Mouse (Mus musculus) stomach, postnatal 0 days (tissue): ENCODE measurements at regions not wholly inside any gene's neighbourhood (a gene's known extent, or its start where the extent isn't known, plus 50 kb on each side); places are given as distances from the start of the nearest gene placed in this dataset.

ENCODE experiments used
- ATAC-seq: fragments of 200-750 bp; cut with Nextera tagmentation; 2 replicates; pipeline ENCODE4 v1.8.0; 2017; ENCODE audit not compliant: low FRiP score, low TSS enrichment
- DNase-seq: peaks from one replicate; pipeline ENCODE4 v3.0.0-alpha.2; 2016; ENCODE audit warnings: low spot score
- H3K27ac ChIP-seq: fragments of 300-500 bp; sonication (generic); replicated peaks from 2 replicates; pipeline ENCODE4 v1.5.1; 2014; ENCODE audit warnings: mild to moderate bottlenecking, control low read depth
- H3K27me3 ChIP-seq: fragments of 300-500 bp; sonication (generic); 2 replicates; pipeline ENCODE4 v1.6.1; 2014; ENCODE audit warnings: low read length; ENCODE audit not compliant: control insufficient read depth, insufficient read depth
- H3K36me3 ChIP-seq: fragments of 300-500 bp; sonication (generic); 2 replicates; pipeline ENCODE4 v1.6.1; 2014; ENCODE audit warnings: low read length, mixed read lengths; ENCODE audit not compliant: control insufficient read depth, insufficient read depth
- H3K4me1 ChIP-seq: fragments of 300-500 bp; sonication (generic); replicated peaks from 2 replicates; pipeline ENCODE4 v1.6.1; 2014; ENCODE audit warnings: antibody characterized with exemption; ENCODE audit not compliant: control insufficient read depth, insufficient read depth
- H3K4me2 ChIP-seq: fragments of 300-500 bp; sonication (generic); replicated peaks from 2 replicates; pipeline ENCODE4 v1.6.1; 2014; ENCODE audit warnings: low read depth, mild to moderate bottlenecking, control low read depth, moderate library complexity
- H3K4me3 ChIP-seq: fragments of 300-500 bp; sonication (generic); 2 replicates; pipeline ENCODE4 v1.5.1; 2014; ENCODE audit warnings: low read depth, low read length, control low read depth
- H3K9ac ChIP-seq: fragments of 300-500 bp; sonication (generic); 2 replicates; pipeline ENCODE4 v1.6.1; 2014; ENCODE audit warnings: mild to moderate bottlenecking, low read length, control low read depth, mixed read lengths
- H3K9me3 ChIP-seq: fragments of 300-500 bp; sonication (generic); 2 replicates; pipeline ENCODE4 v1.6.1; 2016; ENCODE audit warnings: low read length; ENCODE audit not compliant: control insufficient read depth
- CTCF ChIP-seq: IDR thresholded peaks from 2 replicates; pipeline ENCODE4 v1.5.1; 2016; ENCODE audit warnings: antibody characterized with exemption, low read depth, mild to moderate bottlenecking, moderate library complexity
- EP300 ChIP-seq: optimal IDR thresholded peaks from 2 replicates; pipeline ENCODE3; 2016; ENCODE audit warnings: antibody characterized with exemption
- WGBS: fragments of 180-500 bp; shearing (Covaris S2); extraction: QIAGEN DNeasy Blood & Tissue Kit; methylation state at CpG from one replicate; pipeline ENCODE4 v1.1.7; 2014; 5-methylcytosine and 5-hydroxymethylcytosine counted together

GRCm38 (mm10) chr1:69367531-69367930 is 259.7 kb upstream of the Erbb4 start:
- 35% methylated on average over 1 of the region's 1 CpGs for WGBS
- H3K4me1 ChIP-seq: no peaks in the 10 kb centered on the region
- no peaks in the 10 kb centered on the region for H3K27me3 ChIP-seq
- DNase-seq: peak; percentile 55
- no peaks in the 10 kb centered on the region for H3K36me3 ChIP-seq
- no peaks in the 10 kb centered on the region for H3K9me3 ChIP-seq
- peak; percentile 87 for ATAC-seq
- H3K4me2 ChIP-seq: no peak overlapping the region
- no peak overlapping the region for H3K4me3 ChIP-seq
- TF ChIP-seq EP300 (no peak), CTCF (no peak)
- H3K27ac ChIP-seq: no peak overlapping the region
- H3K9ac ChIP-seq: no peak overlapping the region

- Histone ChIP-seq H3K4me3 (no peak overlapping the region), H3K4me1 (no peaks in the 10 kb centered on the region), H3K27ac (no peak overlapping the region), H3K9me3 (no peaks in the 10 kb centered on the region), H3K27me3 (no peaks in the 10 kb centered on the region), H3K36me3 (no peaks in the 10 kb centered on the region), H3K9ac (no peak overlapping the region), H3K4me2 (no peak overlapping the region)
- TF ChIP-seq CTCF: no peak
- TF ChIP-seq EP300: no peak
- no peak for ATAC-seq
- no peak for DNase-seq
Observed at GRCm38 (mm10) chr1:69364069-69364468, 256.2 kb upstream of the Erbb4 start.

GRCm38 (mm10) chr1:69357548-69357947 is 249.7 kb upstream of the Erbb4 start:
- 84% methylated on average over 7 of the region's 7 CpGs for WGBS

GRCm38 (mm10) chr1:69350417-69350816 is 242.6 kb upstream of the Erbb4 start:
- Histone ChIP-seq H3K9me3 (no peaks in the 10 kb centered on the region), H3K27me3 (no peaks in the 10 kb centered on the region), H3K9ac (no peak overlapping the region), H3K27ac (no peak overlapping the region), H3K36me3 (no peaks in the 10 kb centered on the region), H3K4me2 (no peak overlapping the region), H3K4me3 (no peak overlapping the region), H3K4me1 (no peaks in the 10 kb centered on the region)
- WGBS: 90% methylated on average over 2 of the region's 2 CpGs
- ATAC-seq: no peak
- no peak for DNase-seq
- TF ChIP-seq CTCF: no peak
- TF ChIP-seq EP300: no peak

More at GRCm38 (mm10) chr1:69357548-69357947, 249.7 kb upstream of the Erbb4 start:
- H3K4me3 ChIP-seq: no peak overlapping the region
- H3K4me2 ChIP-seq: no peak overlapping the region
- no peak overlapping the region for H3K9ac ChIP-seq
- H3K27me3 ChIP-seq: no peaks in the 10 kb centered on the region
- TF ChIP-seq EP300: no peak
- no peak for TF ChIP-seq CTCF
- ATAC-seq (no peak), DNase-seq (no peak)
- H3K9me3 ChIP-seq: no peaks in the 10 kb centered on the region
- H3K27ac ChIP-seq: no peak overlapping the region
- H3K4me1 ChIP-seq: no peaks in the 10 kb centered on the region
- no peaks in the 10 kb centered on the region for H3K36me3 ChIP-seq

GRCm38 (mm10) chr1:69349826-69350225 is 242.0 kb upstream of the Erbb4 start:
- no peak overlapping the region for H3K4me3 ChIP-seq
- no peak for DNase-seq

GRCm38 (mm10) chr1:69342100-69342499 is 234.2 kb upstream of the Erbb4 start:
- H3K9me3 ChIP-seq: no peaks in the 10 kb centered on the region
- H3K4me1 ChIP-seq: no peaks in the 10 kb centered on the region
- H3K9ac ChIP-seq: no peak overlapping the region
- no peak overlapping the region for H3K27ac ChIP-seq
- H3K27me3 ChIP-seq: no peaks in the 10 kb centered on the region
- H3K4me3 ChIP-seq: no peak overlapping the region
- no peaks in the 10 kb centered on the region for H3K36me3 ChIP-seq
- no peak for TF ChIP-seq EP300
- TF ChIP-seq CTCF: no peak
- no peak overlapping the region for H3K4me2 ChIP-seq
- no peak for ATAC-seq
- DNase-seq: no peak
- WGBS: 68% methylated on average over 4 of the region's 4 CpGs

More at GRCm38 (mm10) chr1:69349826-69350225, 242.0 kb upstream of the Erbb4 start:
- no peak overlapping the region for H3K9ac ChIP-seq
- H3K4me2 ChIP-seq: no peak overlapping the region
- no peak overlapping the region for H3K27ac ChIP-seq
- H3K4me1 ChIP-seq: no peaks in the 10 kb centered on the region
- no peaks in the 10 kb centered on the region for H3K27me3 ChIP-seq
- ATAC-seq: no peak
- TF ChIP-seq EP300: no peak
- TF ChIP-seq CTCF: no peak
- no peaks in the 10 kb centered on the region for H3K36me3 ChIP-seq
- H3K9me3 ChIP-seq: no peaks in the 10 kb centered on the region
- 79% methylated on average over 6 of the region's 6 CpGs for WGBS
